Mouse (Mus musculus) layer of hippocampus, adult 9-11 months (tissue): Measurements from ENCODE around the gene Tbc1d24.
"Not testable (repeated sequence)": the region's sequence is repeated elsewhere in the genome, so short reads cannot be mapped to it uniquely, and the experiment has no call there.

Source experiments
- DNase-seq: peaks from one replicate; pipeline ENCODE4 v3.0.0; 2022

Tbc1d24 gene

GRCm38 (mm10) chr17:24140845-24141424 lies 64.4 kb downstream of the Tbc1d24 start:
- DNase-seq = no peak

- no peak for DNase-seq
Measured at GRCm38 (mm10) chr17:24139968-24140367, 65.4 kb downstream of the Tbc1d24 start.

- DNase-seq = no peak
Measured at GRCm38 (mm10) chr17:24139256-24139655, 66.1 kb downstream of the Tbc1d24 start.

- no peak for DNase-seq
Measured at GRCm38 (mm10) chr17:24137226-24137880, 68.0 kb downstream of the Tbc1d24 start.

- DNase-seq = no peak
Measured at GRCm38 (mm10) chr17:24134062-24134461, 71.3 kb downstream of the Tbc1d24 start.

- not testable (repeated sequence) for DNase-seq
Measured at GRCm38 (mm10) chr17:24132919-24133318, 72.4 kb downstream of the Tbc1d24 start.

- no peak for DNase-seq
Measured at GRCm38 (mm10) chr17:24131570-24131969, 73.8 kb downstream of the Tbc1d24 start.

- DNase-seq = not testable (repeated sequence)
Measured at GRCm38 (mm10) chr17:24129246-24129645, 76.1 kb downstream of the Tbc1d24 start.

GRCm38 (mm10) chr17:24127592-24127991 lies 77.8 kb downstream of the Tbc1d24 start:
- no peak for DNase-seq

GRCm38 (mm10) chr17:24126801-24127200 lies 78.6 kb downstream of the Tbc1d24 start:
- DNase-seq = no peak
